Mouse (Mus musculus): ENCODE measurements around the gene Acot12.

DNA sequence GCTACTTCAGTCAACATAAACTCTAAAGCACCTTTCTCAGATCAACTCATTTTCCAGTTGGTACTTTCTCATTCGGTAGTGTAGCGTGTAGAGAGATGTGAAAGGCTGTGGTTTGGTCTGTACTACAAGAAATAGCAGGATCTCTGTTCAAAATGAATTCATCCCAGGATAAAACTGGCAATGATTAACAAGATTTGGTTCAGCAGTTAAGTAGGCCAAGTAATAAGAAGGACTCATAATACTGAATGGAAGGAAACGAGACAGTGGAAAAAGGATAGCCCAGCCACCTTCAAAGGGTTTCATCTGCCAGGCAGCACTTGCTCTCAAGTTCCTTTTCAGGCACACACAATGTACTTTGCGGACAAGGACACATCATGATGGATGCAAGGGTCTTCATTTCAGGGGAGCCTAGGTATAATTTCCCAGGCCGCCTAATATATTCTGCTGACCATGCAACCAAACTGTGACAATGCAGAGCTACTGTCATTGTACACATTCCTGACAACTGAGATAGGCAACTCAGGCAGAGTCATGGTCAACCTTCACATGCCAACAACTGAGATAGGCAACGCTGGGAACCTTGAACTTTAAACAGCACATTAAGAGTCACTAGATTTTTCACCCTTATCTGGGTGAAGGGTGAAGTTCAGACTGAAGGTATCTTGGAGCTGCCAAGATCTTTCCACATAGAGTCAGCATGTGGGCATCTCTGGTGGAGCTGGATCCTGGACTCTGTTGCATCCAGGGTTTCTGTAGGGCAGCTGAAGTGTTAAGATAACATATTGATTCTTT is 20.5 kb downstream of the Acot12 start:
- TF ChIP-seq MAFK (IDR thresholded peaks at IDR 0.05; ENCODE audit: insufficient read depth, low read depth, low read length) (no peak), CHD2 (IDR thresholded peaks at IDR 0.05; ENCODE audit: low read depth, low read length) (no peak), ZNF384 (IDR thresholded peaks at IDR 0.05; ENCODE audit: low read depth, low read length) (no peak), ZC3H11A (IDR thresholded peaks at IDR 0.05; ENCODE audit: borderline replicate concordance, low read depth, low read length) (no peak), HCFC1 (IDR thresholded peaks at IDR 0.05; ENCODE audit: borderline replicate concordance, insufficient read depth, low read length) (no peak)

Measured in ES-E14 (cell line).